ENCODE assay signal across 7 mouse cellular contexts in genomic region chr4:127243552-127243951, GRCm38 (mm10). TPM values are rescaled to one million over a fixed set of nuclear protein-coding genes. Genes with fewer than 3 reads are reported as not detected.
DNase-seq lines count a peak whose midpoint lies in the region; ATAC-seq lines count a peak whose summit lies in the region.

Gene Smim12 (plus strand): TSS chr4:127243784.

- peak within 1 kb of the TSS; percentile 83 for H3K4me2 ChIP-seq in intestine, embryonic 16.5 days (ENCODE audit: low read depth, low read length)
- H3K4me2 ChIP-seq in midbrain, embryonic 11.5 days: peak within 1 kb of the TSS; percentile 71

- H3K27ac ChIP-seq in intestine, embryonic 16.5 days (ENCODE audit: low read length): no peak within 1 kb of the TSS
- H3K27ac ChIP-seq in midbrain, embryonic 11.5 days (ENCODE audit: low read depth, low read length): no peak within 1 kb of the TSS

- WGBS in intestine, embryonic 16.5 days: under 1% methylated on average over 29 of the region's 29 CpGs
- WGBS in midbrain, embryonic 11.5 days: under 1% methylated on average over 29 of the region's 29 CpGs

- H3K9ac ChIP-seq in intestine, embryonic 16.5 days (ENCODE audit: low read depth, low read length): peak within 1 kb of the TSS; percentile 93
- H3K9ac ChIP-seq in midbrain, embryonic 11.5 days (ENCODE audit: low read length): peak within 1 kb of the TSS; percentile 92

- H3K36me3 ChIP-seq in intestine, embryonic 16.5 days (ENCODE audit: control insufficient read depth, insufficient read depth, low read length): peaks cover 5% of the 10 kb centered on the region; the same call in 1 of the 2 replicates
- 0 out of 2 replicates have a peak, but pooled peaks cover 2% of the 10 kb centered on the region for H3K36me3 ChIP-seq in midbrain, embryonic 11.5 days (ENCODE audit: control insufficient read depth, insufficient read depth, low read length)

- peak within 1 kb of the TSS; percentile 90 for H3K4me3 ChIP-seq in intestine, embryonic 16.5 days (ENCODE audit: low read length)
- peak within 1 kb of the TSS; percentile 93 for H3K4me3 ChIP-seq in midbrain, embryonic 11.5 days (ENCODE audit: low read depth, low read length)

- intact Hi-C loops in left cerebral cortex, postnatal 36 days (cut with DNase I): loop anchor here (5.0 kb wide), 2 partner anchors 166 to 181 kb away; partner anchors contain the start of genes Zmym1 and Zmym6

- peaks cover 11% of the 10 kb centered on the region for H3K4me1 ChIP-seq in intestine, embryonic 16.5 days (ENCODE audit: control insufficient read depth, insufficient read depth, low read length)
- H3K4me1 ChIP-seq in midbrain, embryonic 11.5 days (ENCODE audit: control insufficient read depth, insufficient read depth, low read length): peaks cover 6% of the 10 kb centered on the region; the same call in 1 of the 2 replicates

- no peaks in the 10 kb centered on the region; the same call in 1 of the 2 replicates for H3K27me3 ChIP-seq in intestine, embryonic 16.5 days (replicated peaks; ENCODE audit: control insufficient read depth, insufficient read depth, low read length)
- H3K27me3 ChIP-seq in midbrain, embryonic 11.5 days (ENCODE audit: control insufficient read depth, insufficient read depth, low read length): no peaks in the 10 kb centered on the region

- ATAC-seq in intestine, embryonic 16.5 days: peak; percentile 100
- peak; percentile 98 for ATAC-seq in midbrain, embryonic 11.5 days (ENCODE audit: low FRiP score)

- peak; percentile 95 for DNase-seq in adrenal gland, adult 8-10 months
- peak; percentile 98 for DNase-seq in embryo, embryonic 9.5 days (ENCODE audit: extremely low spot score)
- DNase-seq in gastrocnemius, postnatal 4 days (ENCODE audit: low spot score in 2 of 2): peak; percentile 99 to 100
- peak; percentile 98 to 99 for DNase-seq in left cerebral cortex, postnatal 36 days (ENCODE audit: low spot score in 2 of 2)
- DNase-seq in midbrain, embryonic 11.5 days (ENCODE audit: low spot score, missing footprints): peak; percentile 100
- DNase-seq in skeletal muscle tissue, adult 2 months (ENCODE audit: low read depth, low spot score): peak; percentile 98

- H3K9me3 ChIP-seq in intestine, embryonic 16.5 days (ENCODE audit: control insufficient read depth, low read length): no peaks in the 10 kb centered on the region
- no peaks in the 10 kb centered on the region for H3K9me3 ChIP-seq in midbrain, embryonic 11.5 days (ENCODE audit: control insufficient read depth, low read length)

RNA-seq across cellular contexts. Expression of gene Smim12, which starts in this region (rescaled TPM):
- total RNA-seq in adrenal gland, adult 8-10 months (2022): 10 to 100 TPM; 58.8 to 73.0 (median 67.6) TPM
- total RNA-seq in gastrocnemius, postnatal 4 days (2021): 10 to 100 TPM; 31.7 to 35.6 TPM
- 56.1 and 63.3 TPM in 2 replicates for polyA plus RNA-seq in intestine, embryonic 16.5 days (2015; fragmentation: Nextera tagmentation; extraction: Ambion mirVana)
- 10 to 100 TPM; 52.6 to 59.2 TPM for total RNA-seq in left cerebral cortex, postnatal 36 days (2021)
- polyA plus RNA-seq in midbrain, embryonic 11.5 days (2014; fragmentation: Nextera tagmentation; extraction: Ambion mirVana): 54.5 and 60.0 TPM in 2 replicates
